Mouse (Mus musculus): ENCODE results near the gene Stk10. TPM values are rescaled to one million over a fixed set of nuclear protein-coding genes. Genes with fewer than 3 reads are reported as not detected.
A peak's percentile ranks its signal among the peaks of the same experiment; 100 is the strongest.

Stk10 gene
- polyA plus RNA-seq, 1 experiment from 2014 or later, result 2.0 TPM

GRCm38 (mm10) chr11:32533482-32534261 is 567 bp downstream of the Stk10 start:
- WGBS, result under 1% methylated on average over 24 of the region's 24 CpGs

GRCm38 (mm10) chr11:32534453-32535075 is 1.5 kb downstream of the Stk10 start:
- no peak for DNase-seq (ENCODE audit: low spot score)
- H3K4me3 ChIP-seq (ENCODE audit: low read depth, low read length), result no peak overlapping the region
- H3K9ac ChIP-seq (ENCODE audit: low read length), result no peak overlapping the region
- ATAC-seq (ENCODE audit: insufficient number of reproducible peaks, low FRiP score, low TSS enrichment, low read depth), result no peak
- 0 out of 2 replicates have a peak, but pooled peaks cover 7% of the 10 kb centered on the region for H3K4me1 ChIP-seq (ENCODE audit: control insufficient read depth, insufficient read depth, low read length)
- WGBS, result 74% methylated on average over 7 of the region's 7 CpGs
- H3K36me3 ChIP-seq (ENCODE audit: control insufficient read depth, insufficient read depth, low read length), result no peaks in the 10 kb centered on the region
- no peaks in the 10 kb centered on the region for H3K9me3 ChIP-seq (ENCODE audit: control insufficient read depth, low read length)
- H3K27me3 ChIP-seq (ENCODE audit: control insufficient read depth, insufficient read depth, low read length), result peaks cover 5% of the 10 kb centered on the region; the same call in 1 of the 2 replicates
- no peak overlapping the region for H3K27ac ChIP-seq (replicated peaks; ENCODE audit: low read depth, low read length)
- H3K4me2 ChIP-seq (ENCODE audit: low read depth, severe bottlenecking), result peak overlapping the region; percentile 93; the same call in 1 of the 2 replicates

More at GRCm38 (mm10) chr11:32533482-32534261, 567 bp downstream of the Stk10 start:
- Histone ChIP-seq H3K27ac (replicated peaks; ENCODE audit: low read depth, low read length) (no peak overlapping the region), H3K27me3 (ENCODE audit: control insufficient read depth, insufficient read depth, low read length) (peaks cover 5% of the 10 kb centered on the region; the same call in 1 of the 2 replicates), H3K9ac (ENCODE audit: low read length) (peak overlapping the region; percentile 52), H3K36me3 (ENCODE audit: control insufficient read depth, insufficient read depth, low read length) (no peaks in the 10 kb centered on the region), H3K4me3 (ENCODE audit: low read depth, low read length) (peak overlapping the region; percentile 67), H3K4me1 (ENCODE audit: control insufficient read depth, insufficient read depth, low read length) (0 out of 2 replicates have a peak, but pooled peaks cover 7% of the 10 kb centered on the region), H3K4me2 (ENCODE audit: low read depth, severe bottlenecking) (peak overlapping the region; percentile 93), H3K9me3 (ENCODE audit: control insufficient read depth, low read length) (no peaks in the 10 kb centered on the region)
- ATAC-seq (ENCODE audit: insufficient number of reproducible peaks, low FRiP score, low TSS enrichment, low read depth), result peak; percentile 41
- DNase-seq (ENCODE audit: low spot score), result peak; percentile 43

GRCm38 (mm10) chr11:32535646-32536045 is 2.5 kb downstream of the Stk10 start:
- Histone ChIP-seq H3K9ac (ENCODE audit: low read length) (no peak overlapping the region), H3K9me3 (ENCODE audit: control insufficient read depth, low read length) (no peaks in the 10 kb centered on the region), H3K27me3 (ENCODE audit: control insufficient read depth, insufficient read depth, low read length) (peaks cover 5% of the 10 kb centered on the region; the same call in 1 of the 2 replicates), H3K4me1 (ENCODE audit: control insufficient read depth, insufficient read depth, low read length) (0 out of 2 replicates have a peak, but pooled peaks cover 7% of the 10 kb centered on the region), H3K36me3 (ENCODE audit: control insufficient read depth, insufficient read depth, low read length) (no peaks in the 10 kb centered on the region), H3K27ac (replicated peaks; ENCODE audit: low read depth, low read length) (no peak overlapping the region), H3K4me2 (ENCODE audit: low read depth, severe bottlenecking) (no peak overlapping the region), H3K4me3 (ENCODE audit: low read depth, low read length) (no peak overlapping the region)
- DNase-seq (ENCODE audit: low spot score) (no peak), ATAC-seq (ENCODE audit: insufficient number of reproducible peaks, low FRiP score, low TSS enrichment, low read depth) (no peak)
- 94% methylated on average over 4 of the region's 4 CpGs for WGBS

GRCm38 (mm10) chr11:32536954-32537353 is 3.8 kb downstream of the Stk10 start:
- H3K9me3 ChIP-seq (ENCODE audit: control insufficient read depth, low read length), result no peaks in the 10 kb centered on the region
- H3K27ac ChIP-seq (replicated peaks; ENCODE audit: low read depth, low read length), result no peak overlapping the region
- H3K36me3 ChIP-seq (ENCODE audit: control insufficient read depth, insufficient read depth, low read length), result no peaks in the 10 kb centered on the region
- no peak for DNase-seq (ENCODE audit: low spot score)
- H3K4me3 ChIP-seq (ENCODE audit: low read depth, low read length), result no peak overlapping the region
- H3K4me2 ChIP-seq (ENCODE audit: low read depth, severe bottlenecking), result no peak overlapping the region
- peaks cover 5% of the 10 kb centered on the region; the same call in 1 of the 2 replicates for H3K27me3 ChIP-seq (ENCODE audit: control insufficient read depth, insufficient read depth, low read length)
- WGBS, result 66% methylated on average over 7 of the region's 7 CpGs
- ATAC-seq (ENCODE audit: insufficient number of reproducible peaks, low FRiP score, low TSS enrichment, low read depth), result no peak
- H3K9ac ChIP-seq (ENCODE audit: low read length), result no peak overlapping the region
- 0 out of 2 replicates have a peak, but pooled peaks cover 7% of the 10 kb centered on the region for H3K4me1 ChIP-seq (ENCODE audit: control insufficient read depth, insufficient read depth, low read length)

GRCm38 (mm10) chr11:32538435-32538834 is 5.3 kb downstream of the Stk10 start:
- Histone ChIP-seq H3K27me3 (ENCODE audit: control insufficient read depth, insufficient read depth, low read length) (peaks cover 3% of the 10 kb centered on the region; the same call in 1 of the 2 replicates), H3K4me1 (ENCODE audit: control insufficient read depth, insufficient read depth, low read length) (0 out of 2 replicates have a peak, but pooled peaks cover 7% of the 10 kb centered on the region), H3K9me3 (ENCODE audit: control insufficient read depth, low read length) (no peaks in the 10 kb centered on the region), H3K4me2 (ENCODE audit: low read depth, severe bottlenecking) (no peak overlapping the region), H3K9ac (ENCODE audit: low read length) (no peak overlapping the region), H3K27ac (replicated peaks; ENCODE audit: low read depth, low read length) (no peak overlapping the region), H3K36me3 (ENCODE audit: control insufficient read depth, insufficient read depth, low read length) (no peaks in the 10 kb centered on the region), H3K4me3 (ENCODE audit: low read depth, low read length) (no peak overlapping the region)
- ATAC-seq (ENCODE audit: insufficient number of reproducible peaks, low FRiP score, low TSS enrichment, low read depth) (no peak), DNase-seq (ENCODE audit: low spot score) (no peak)
- WGBS, result 79% methylated on average over 6 of the region's 6 CpGs

GRCm38 (mm10) chr11:32538846-32539245 is 5.7 kb downstream of the Stk10 start:
- Histone ChIP-seq H3K36me3 (ENCODE audit: control insufficient read depth, insufficient read depth, low read length) (no peaks in the 10 kb centered on the region), H3K4me3 (ENCODE audit: low read depth, low read length) (no peak overlapping the region), H3K27me3 (ENCODE audit: control insufficient read depth, insufficient read depth, low read length) (no peaks in the 10 kb centered on the region), H3K27ac (replicated peaks; ENCODE audit: low read depth, low read length) (no peak overlapping the region), H3K4me2 (ENCODE audit: low read depth, severe bottlenecking) (no peak overlapping the region), H3K4me1 (ENCODE audit: control insufficient read depth, insufficient read depth, low read length) (0 out of 2 replicates have a peak, but pooled peaks cover 3% of the 10 kb centered on the region), H3K9ac (ENCODE audit: low read length) (no peak overlapping the region), H3K9me3 (ENCODE audit: control insufficient read depth, low read length) (no peaks in the 10 kb centered on the region)
- ATAC-seq (ENCODE audit: insufficient number of reproducible peaks, low FRiP score, low TSS enrichment, low read depth) (no peak), DNase-seq (ENCODE audit: low spot score) (no peak)
- 90% methylated on average over 4 of the region's 4 CpGs for WGBS

GRCm38 (mm10) chr11:32539717-32540116 is 6.6 kb downstream of the Stk10 start:
- no peak overlapping the region for H3K4me3 ChIP-seq (ENCODE audit: low read depth, low read length)
- H3K9me3 ChIP-seq (ENCODE audit: control insufficient read depth, low read length), result no peaks in the 10 kb centered on the region
- no peak overlapping the region for H3K27ac ChIP-seq (replicated peaks; ENCODE audit: low read depth, low read length)
- H3K9ac ChIP-seq (ENCODE audit: low read length), result no peak overlapping the region
- 85% methylated on average over 7 of the region's 7 CpGs for WGBS
- H3K4me2 ChIP-seq (ENCODE audit: low read depth, severe bottlenecking), result no peak overlapping the region
- no peak for ATAC-seq (ENCODE audit: insufficient number of reproducible peaks, low FRiP score, low TSS enrichment, low read depth)
- no peaks in the 10 kb centered on the region for H3K4me1 ChIP-seq (ENCODE audit: control insufficient read depth, insufficient read depth, low read length)
- no peak for DNase-seq (ENCODE audit: low spot score)
- H3K36me3 ChIP-seq (ENCODE audit: control insufficient read depth, insufficient read depth, low read length), result no peaks in the 10 kb centered on the region
- H3K27me3 ChIP-seq (ENCODE audit: control insufficient read depth, insufficient read depth, low read length), result no peaks in the 10 kb centered on the region

- whole genome bisulfite sequencing, result 83% methylated on average over 6 of the region's 6 CpGs
- Histone ChIP-seq H3K9ac (ENCODE audit: low read length) (no peak overlapping the region), H3K27me3 (ENCODE audit: control insufficient read depth, insufficient read depth, low read length) (no peaks in the 10 kb centered on the region), H3K27ac (replicated peaks; ENCODE audit: low read depth, low read length) (no peak overlapping the region), H3K4me1 (ENCODE audit: control insufficient read depth, insufficient read depth, low read length) (no peaks in the 10 kb centered on the region), H3K4me3 (ENCODE audit: low read depth, low read length) (no peak overlapping the region), H3K9me3 (ENCODE audit: control insufficient read depth, low read length) (no peaks in the 10 kb centered on the region), H3K4me2 (ENCODE audit: low read depth, severe bottlenecking) (no peak overlapping the region), H3K36me3 (ENCODE audit: control insufficient read depth, insufficient read depth, low read length) (no peaks in the 10 kb centered on the region)
- DNase-seq (ENCODE audit: low spot score), result no peak
- no peak for ATAC-seq (ENCODE audit: insufficient number of reproducible peaks, low FRiP score, low TSS enrichment, low read depth)
These were observed 7.4 kb downstream of the Stk10 start for GRCm38 (mm10) chr11:32540463-32540862.
